Mouse (Mus musculus) C2C12 (cell line): ENCODE measurements around the gene Frem2. TPM values are rescaled to one million over a fixed set of nuclear protein-coding genes. Genes with fewer than 3 reads are reported as not detected.

Experiments
- H3K27me3 ChIP-seq: one replicate; pipeline ENCODE4 v1.6.1; 2011; ENCODE audit not compliant: control insufficient read depth, insufficient read depth, insufficient read length
- H3K36me3 ChIP-seq: one replicate; pipeline ENCODE4 v1.6.1; 2011; ENCODE audit not compliant: control insufficient read depth, insufficient read depth
- H3K4me3 ChIP-seq: one replicate; pipeline ENCODE4 v1.5.1; 2011; ENCODE audit warnings: mild to moderate bottlenecking, control low read depth; ENCODE audit not compliant: poor library complexity, insufficient read depth, severe bottlenecking
- H3K79me2 ChIP-seq: one replicate; pipeline ENCODE4 v1.6.1; 2011; ENCODE audit not compliant: control insufficient read depth, insufficient read depth
- H3K79me3 ChIP-seq: one replicate; pipeline ENCODE4 v1.6.1; 2011; ENCODE audit warnings: low read depth, control low read depth
- H3ac ChIP-seq: one replicate; pipeline ENCODE3; 2011; ENCODE audit warnings: low read depth; ENCODE audit not compliant: control insufficient read depth, insufficient read length
- CEBPB ChIP-seq: IDR thresholded peaks from one replicate; pipeline ENCODE4 v1.6.1; 2011; ENCODE audit warnings: low read depth, mild to moderate bottlenecking, control low read depth, moderate library complexity
- CTCF ChIP-seq: IDR thresholded peaks from one replicate; pipeline ENCODE4 v1.5.1; 2011; ENCODE audit not compliant: control insufficient read depth, insufficient read depth, insufficient read length
- FOSL1 ChIP-seq: IDR thresholded peaks from one replicate; pipeline ENCODE4 v1.8.0; 2011; ENCODE audit warnings: mild to moderate bottlenecking, low read length; ENCODE audit not compliant: poor library complexity, insufficient read depth, severe bottlenecking
- MAX ChIP-seq: IDR thresholded peaks from one replicate; pipeline ENCODE4 v1.6.1; 2011; ENCODE audit warnings: mild to moderate bottlenecking, control low read depth
- MYOD1 ChIP-seq: IDR thresholded peaks from one replicate; pipeline ENCODE4 v1.6.1; 2011; ENCODE audit warnings: low read depth; ENCODE audit not compliant: control insufficient read depth, insufficient read length
- MYOG ChIP-seq: IDR thresholded peaks from one replicate; pipeline ENCODE4 v1.6.1; 2011; ENCODE audit not compliant: control insufficient read depth, insufficient read length; ENCODE audit errors: extremely low read depth
- USF1 ChIP-seq: IDR thresholded peaks from one replicate; pipeline ENCODE4 v1.6.1; 2011; ENCODE audit warnings: low read depth, mild to moderate bottlenecking, control low read depth, moderate library complexity
- polyA plus RNA-seq: library from polyadenylated mRNA; unstranded; fragments of >200 nt; fragmentation: generic; extraction: Trizol; gene quantifications from one replicate; pipeline ENCODE4 v1.2.1, GENCODE M21; 2012; ENCODE audit warnings: missing spikeins

Gene Frem2
- polyA plus RNA-seq, 1 experiment: not detected

DNA sequence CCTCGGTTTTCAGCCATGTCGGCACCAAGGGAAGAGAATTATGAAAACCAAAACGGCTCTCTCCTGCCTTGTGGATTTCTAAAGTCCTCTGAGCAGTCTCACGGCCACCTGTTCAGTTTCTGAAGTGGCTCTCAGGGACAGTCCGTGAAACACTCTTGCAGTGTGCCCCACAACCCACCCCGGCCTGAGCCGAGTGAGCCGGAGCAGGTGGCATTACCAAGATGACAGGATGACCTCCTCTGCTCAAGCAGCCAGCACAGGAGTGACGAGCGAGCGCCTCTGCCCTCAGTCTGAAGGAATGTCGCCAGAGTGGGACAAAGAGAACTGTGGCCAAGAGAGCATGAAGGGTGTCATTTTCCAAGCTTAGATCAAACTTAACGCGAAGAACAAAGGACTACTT, 26.0 kb downstream of the Frem2 start:
- no peak overlapping the region for H3K4me3 ChIP-seq
- no peak for TF ChIP-seq FOSL1
- TF ChIP-seq MAX: no peak
- TF ChIP-seq CTCF: no peak
- no peak for TF ChIP-seq USF1
- TF ChIP-seq MYOD1: no peak
- TF ChIP-seq CEBPB: no peak
- no peak for TF ChIP-seq MYOG
- H3K36me3 ChIP-seq: no peaks in the 10 kb centered on the region
- H3ac ChIP-seq: no peak overlapping the region
- no peaks in the 10 kb centered on the region for H3K79me2 ChIP-seq
- H3K27me3 ChIP-seq: peaks cover 13% of the 10 kb centered on the region
- H3K79me3 ChIP-seq: no peaks in the 10 kb centered on the region

DNA sequence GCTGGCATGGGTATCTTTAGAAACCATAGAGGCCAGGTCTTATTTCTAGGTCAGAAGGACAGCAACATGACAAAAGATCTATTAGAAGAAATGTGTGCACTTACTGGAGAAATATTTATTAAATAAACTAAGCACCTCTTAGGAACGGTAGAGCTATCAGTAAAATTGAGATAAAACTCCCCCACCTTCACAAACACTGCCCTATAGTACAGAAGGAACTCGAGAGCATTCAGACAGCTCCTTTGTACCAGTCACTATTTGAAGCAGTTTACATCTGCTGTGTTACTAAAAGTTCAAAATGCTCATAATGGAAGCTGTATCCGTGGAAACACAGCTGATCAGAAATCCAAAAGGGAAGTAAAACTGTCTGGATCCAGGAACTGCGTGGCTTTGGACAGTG, 26.5 kb downstream of the Frem2 start:
- peaks cover 13% of the 10 kb centered on the region for H3K27me3 ChIP-seq
- no peaks in the 10 kb centered on the region for H3K79me2 ChIP-seq
- no peaks in the 10 kb centered on the region for H3K79me3 ChIP-seq
- H3K4me3 ChIP-seq: no peak overlapping the region
- no peak overlapping the region for H3ac ChIP-seq
- TF ChIP-seq MYOD1: no peak
- TF ChIP-seq FOSL1: no peak
- no peak for TF ChIP-seq USF1
- no peak for TF ChIP-seq MYOG
- no peak for TF ChIP-seq MAX
- no peak for TF ChIP-seq CEBPB
- H3K36me3 ChIP-seq: no peaks in the 10 kb centered on the region

DNA sequence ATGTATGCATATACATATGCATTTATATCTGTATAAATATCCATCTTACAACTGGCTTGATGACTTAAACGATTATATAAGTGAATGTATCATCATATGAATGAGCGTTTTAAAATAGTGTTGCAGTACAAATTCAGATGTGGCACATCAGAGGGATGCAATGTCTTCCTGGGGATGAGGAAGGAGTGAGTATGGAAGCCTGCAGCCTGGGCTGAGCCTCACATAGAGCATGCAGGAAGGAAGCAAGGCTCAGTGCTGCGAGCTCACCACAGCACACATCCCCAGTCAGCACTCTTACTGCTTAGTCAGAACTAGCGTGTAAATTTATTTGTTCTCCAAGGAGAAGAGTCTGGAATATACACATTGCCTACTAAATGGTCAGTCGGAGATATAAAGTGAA, 27.2 kb downstream of the Frem2 start:
- Histone ChIP-seq H3ac (no peak overlapping the region), H3K4me3 (no peak overlapping the region), H3K79me3 (no peaks in the 10 kb centered on the region), H3K27me3 (peaks cover 13% of the 10 kb centered on the region), H3K79me2 (no peaks in the 10 kb centered on the region), H3K36me3 (no peaks in the 10 kb centered on the region)
- no peak for TF ChIP-seq CEBPB
- TF ChIP-seq FOSL1: no peak
- TF ChIP-seq USF1: no peak

GRCm38 (mm10) chr3:53623222-53623621, 33.9 kb downstream of the Frem2 start:
- Histone ChIP-seq H3K79me2 (no peaks in the 10 kb centered on the region), H3K79me3 (no peaks in the 10 kb centered on the region), H3K36me3 (no peaks in the 10 kb centered on the region), H3K27me3 (peaks cover 16% of the 10 kb centered on the region), H3K4me3 (no peak overlapping the region), H3ac (no peak overlapping the region)
- TF ChIP-seq FOSL1 (no peak), MYOD1 (no peak), USF1 (no peak), MYOG (no peak), MAX (no peak), CEBPB (no peak), CTCF (no peak)

DNA sequence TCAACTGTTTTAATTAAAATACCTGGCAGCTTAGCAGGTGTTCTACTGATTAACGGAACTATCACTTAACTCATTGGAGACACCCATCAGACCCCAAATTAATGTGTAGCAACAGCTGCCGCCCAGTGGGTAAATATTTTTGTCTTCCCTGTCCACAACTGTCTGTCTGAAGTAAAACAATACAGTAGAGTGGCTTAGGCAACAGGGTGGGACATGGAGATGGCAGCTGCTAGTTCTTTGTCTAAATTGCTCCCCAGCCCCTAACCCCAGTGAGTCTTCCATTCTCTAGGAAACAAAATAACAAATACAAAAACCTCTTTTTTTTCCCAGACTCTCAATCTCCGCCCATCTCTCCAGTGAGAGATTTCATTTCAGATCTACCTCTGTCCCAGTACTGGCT, 36.2 kb downstream of the Frem2 start:
- Histone ChIP-seq H3K36me3 (no peaks in the 10 kb centered on the region), H3K79me2 (no peaks in the 10 kb centered on the region), H3K79me3 (no peaks in the 10 kb centered on the region), H3ac (no peak overlapping the region), H3K27me3 (peaks cover 22% of the 10 kb centered on the region), H3K4me3 (no peak overlapping the region)
- TF ChIP-seq MAX: no peak
- no peak for TF ChIP-seq MYOD1

DNA sequence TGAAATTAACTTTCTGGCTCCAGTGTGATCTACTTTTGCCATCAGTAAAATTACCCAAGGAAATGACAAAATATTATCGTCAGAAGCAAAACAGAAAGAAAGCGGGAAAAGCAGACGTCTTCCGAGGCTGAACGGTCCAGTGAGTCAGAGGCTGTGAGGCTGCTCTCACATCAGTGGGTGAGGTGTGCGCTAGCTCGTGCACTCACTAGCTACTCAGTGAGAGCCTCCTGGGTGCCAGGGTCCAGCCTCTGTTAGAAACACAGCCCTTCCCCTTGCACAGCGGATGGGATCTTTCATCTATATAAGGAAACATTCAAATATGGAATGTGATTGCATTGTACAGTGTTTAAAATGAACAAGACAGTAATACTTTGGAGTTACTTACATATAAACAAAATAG, 36.8 kb downstream of the Frem2 start:
- Histone ChIP-seq H3K79me3 (no peaks in the 10 kb centered on the region), H3K36me3 (no peaks in the 10 kb centered on the region), H3K4me3 (no peak overlapping the region), H3K27me3 (peaks cover 27% of the 10 kb centered on the region), H3ac (no peak overlapping the region), H3K79me2 (no peaks in the 10 kb centered on the region)
- TF ChIP-seq MAX (no peak), USF1 (no peak), MYOG (no peak), CTCF (no peak), MYOD1 (no peak), CEBPB (no peak), FOSL1 (no peak)

- no peak overlapping the region for H3K4me3 ChIP-seq
- H3K79me3 ChIP-seq: no peaks in the 10 kb centered on the region
- peaks cover 18% of the 10 kb centered on the region for H3K27me3 ChIP-seq
- H3K36me3 ChIP-seq: no peaks in the 10 kb centered on the region
- H3K79me2 ChIP-seq: no peaks in the 10 kb centered on the region
- TF ChIP-seq CEBPB (no peak), MYOD1 (no peak), USF1 (no peak), CTCF (no peak), MYOG (no peak), FOSL1 (no peak), MAX (no peak)
- no peak overlapping the region for H3ac ChIP-seq
These were observed 46.0 kb downstream of the Frem2 start for GRCm38 (mm10) chr3:53611106-53611505.
